Mouse (Mus musculus) intestine, embryonic 14.5 days (tissue): Measurements from ENCODE around the gene Syngr3. TPM values are rescaled to one million over a fixed set of nuclear protein-coding genes. Genes with fewer than 3 reads are reported as not detected.

ENCODE experiments used
- ATAC-seq: fragments of 200-750 bp; cut with Nextera tagmentation; replicated peaks from 2 replicates; pipeline ENCODE4 v1.8.0; 2017; ENCODE audit warnings: low read depth, moderate number of reproducible peaks, moderate TSS enrichment, moderate library complexity; ENCODE audit not compliant: low FRiP score, low TSS enrichment
- DNase-seq: peaks from one replicate; pipeline ENCODE4 v3.0.0-alpha.2; 2018; ENCODE audit warnings: low spot score
- H3K27ac ChIP-seq: fragments of 300-500 bp; sonication (generic); 2 replicates; pipeline ENCODE4 v1.5.1; 2014; ENCODE audit warnings: low read depth, mild to moderate bottlenecking, control low read depth
- H3K27me3 ChIP-seq: fragments of 300-500 bp; sonication (generic); replicated peaks from 2 replicates; pipeline ENCODE4 v1.6.1; 2014; ENCODE audit warnings: low read length, control low read depth; ENCODE audit not compliant: control insufficient read depth, insufficient read depth
- H3K36me3 ChIP-seq: fragments of 300-500 bp; sonication (generic); 2 replicates; pipeline ENCODE4 v1.6.1; 2014; ENCODE audit warnings: low read length, control low read depth; ENCODE audit not compliant: control insufficient read depth, insufficient read depth
- H3K4me1 ChIP-seq: fragments of 300-500 bp; sonication (generic); replicated peaks from 2 replicates; pipeline ENCODE4 v1.6.1; 2014; ENCODE audit warnings: low read length, control low read depth, mixed read lengths; ENCODE audit not compliant: control insufficient read depth, insufficient read depth
- H3K4me2 ChIP-seq: fragments of 300-500 bp; sonication (generic); 2 replicates; pipeline ENCODE4 v1.6.1; 2014; ENCODE audit warnings: low read length
- H3K4me3 ChIP-seq: fragments of 300-500 bp; sonication (generic); 2 replicates; pipeline ENCODE4 v1.5.1; 2014; ENCODE audit warnings: low read depth, low read length, control low read depth, mixed read lengths
- H3K9ac ChIP-seq: fragments of 300-500 bp; sonication (generic); 2 replicates; pipeline ENCODE4 v1.6.1; 2014; ENCODE audit warnings: mild to moderate bottlenecking, low read length
- H3K9me3 ChIP-seq: fragments of 300-500 bp; sonication (generic); 2 replicates; pipeline ENCODE4 v1.6.1; 2016; ENCODE audit warnings: low read length, control low read depth; ENCODE audit not compliant: control insufficient read depth
- WGBS: fragments of 180-500 bp; shearing (Covaris S2); extraction: QIAGEN DNeasy Blood & Tissue Kit; methylation state at CpG from one replicate; pipeline ENCODE4 v1.1.7; 2014; 5-methylcytosine and 5-hydroxymethylcytosine counted together
- polyA plus RNA-seq: library from polyadenylated mRNA; unstranded; fragments of >200 nt; fragmentation: Nextera tagmentation; extraction: Ambion mirVana; gene quantifications from 2 replicates; pipeline ENCODE4 v1.2.1, GENCODE M21; 2014

Syngr3 gene
- polyA plus RNA-seq, 1 experiment from 2014 or later, result 7.5 TPM

DNA sequence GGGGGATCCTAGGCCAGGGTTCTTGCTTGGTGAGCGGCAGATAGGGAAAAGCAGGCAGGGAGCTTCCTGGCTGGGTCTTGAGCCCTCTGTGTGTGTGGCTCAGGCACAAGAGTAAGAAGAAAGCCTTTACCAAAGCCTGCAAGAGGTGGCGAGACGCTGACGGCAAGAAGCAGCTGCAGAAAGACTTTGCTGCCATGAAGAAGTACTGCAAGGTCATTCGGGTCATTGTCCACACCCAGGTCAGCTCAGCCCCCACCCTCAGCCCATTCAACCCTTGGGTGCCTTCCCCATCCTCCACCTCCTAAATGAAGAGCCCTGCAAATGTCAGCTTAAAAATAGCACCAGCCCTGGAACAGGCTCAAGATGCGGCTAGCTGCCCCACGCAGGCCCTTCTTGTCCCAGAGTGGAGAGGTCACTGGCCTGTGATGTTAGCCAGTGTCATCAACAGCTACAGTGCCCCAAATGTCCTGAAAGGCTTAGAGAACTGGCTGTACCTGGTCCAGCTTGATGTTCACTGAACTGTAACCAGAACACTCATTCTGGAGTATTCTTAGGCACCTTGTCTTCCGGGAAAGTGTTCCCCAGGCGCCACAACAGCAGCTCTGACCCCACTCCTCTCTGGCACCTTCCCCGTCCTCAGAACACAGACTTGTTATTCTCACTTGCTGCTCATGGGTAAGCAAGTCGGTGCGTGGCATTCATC lies 42.6 kb upstream of the Syngr3 start:
- ATAC-seq, result no peak

GRCm38 (mm10) chr17:24730787-24731186 lies 41.0 kb upstream of the Syngr3 start:
- Histone ChIP-seq H3K27ac (no peak overlapping the region), H3K27me3 (no peaks in the 10 kb centered on the region), H3K36me3 (no peaks in the 10 kb centered on the region), H3K4me3 (no peak overlapping the region), H3K9me3 (no peaks in the 10 kb centered on the region), H3K4me1 (peaks cover under 1% of the 10 kb centered on the region; the same call in 1 of the 2 replicates), H3K9ac (no peak overlapping the region), H3K4me2 (no peak overlapping the region)
- no peak for ATAC-seq
- no peak for DNase-seq
- 80% methylated on average over 14 of the region's 14 CpGs for WGBS

More for the DNA sequence above, 42.6 kb upstream of the Syngr3 start:
- 82% methylated on average over 12 of the region's 12 CpGs for WGBS
- Histone ChIP-seq H3K9ac (no peak overlapping the region), H3K4me2 (no peak overlapping the region), H3K36me3 (no peaks in the 10 kb centered on the region), H3K9me3 (no peaks in the 10 kb centered on the region), H3K4me3 (no peak overlapping the region), H3K4me1 (peaks cover 4% of the 10 kb centered on the region; the same call in 1 of the 2 replicates), H3K27ac (no peak overlapping the region), H3K27me3 (no peaks in the 10 kb centered on the region)
- DNase-seq, result no peak

DNA sequence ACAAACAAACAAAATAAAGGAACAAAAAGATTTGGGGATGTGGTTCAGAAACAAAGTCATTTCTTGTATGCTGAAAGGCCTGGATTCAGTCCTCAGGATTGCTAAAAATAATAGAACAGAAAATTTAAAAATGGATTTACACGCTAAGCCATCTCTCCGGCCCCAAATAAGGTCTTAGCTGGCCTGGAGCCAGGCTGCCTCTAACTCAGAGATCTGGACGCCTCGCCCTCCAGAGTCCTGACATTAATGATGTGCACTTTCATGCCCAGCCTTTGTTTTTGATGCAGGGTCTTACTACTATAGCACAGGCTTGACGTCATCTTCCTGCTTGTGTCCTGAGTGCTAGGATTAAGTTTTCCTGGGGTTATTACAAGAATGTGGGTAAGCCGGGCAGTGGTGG lies 39.3 kb upstream of the Syngr3 start:
- DNase-seq, result no peak
- no peak overlapping the region for H3K9ac ChIP-seq
- no peak overlapping the region for H3K4me3 ChIP-seq
- no peaks in the 10 kb centered on the region for H3K36me3 ChIP-seq
- H3K27ac ChIP-seq, result no peak overlapping the region
- no peak overlapping the region for H3K4me2 ChIP-seq
- no peaks in the 10 kb centered on the region for H3K9me3 ChIP-seq
- ATAC-seq, result no peak
- no peaks in the 10 kb centered on the region for H3K27me3 ChIP-seq
- H3K4me1 ChIP-seq, result no peaks in the 10 kb centered on the region
- 66% methylated on average over 6 of the region's 6 CpGs for WGBS

DNA sequence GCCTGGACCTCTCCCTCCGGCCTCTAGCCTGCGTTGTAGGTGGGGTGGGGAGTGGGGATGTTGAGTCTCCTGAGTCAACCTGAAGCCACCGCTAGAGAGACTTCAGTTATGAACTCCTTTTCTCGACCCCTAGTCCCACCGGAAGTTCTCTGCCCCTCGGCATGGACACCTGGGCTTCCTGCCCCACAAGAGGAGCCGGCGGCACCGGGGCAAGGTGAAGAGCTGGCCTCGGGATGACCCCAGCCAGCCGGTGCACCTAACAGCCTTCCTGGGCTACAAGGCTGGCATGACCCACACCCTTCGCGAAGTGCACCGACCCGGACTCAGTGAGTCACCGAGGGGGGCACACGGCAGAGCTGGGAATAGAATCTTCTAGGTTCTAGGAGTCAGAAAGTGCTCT lies 38.4 kb upstream of the Syngr3 start:
- H3K27me3 ChIP-seq, result no peaks in the 10 kb centered on the region
- no peak for ATAC-seq
- 69% methylated on average over 17 of the region's 17 CpGs for WGBS

DNA sequence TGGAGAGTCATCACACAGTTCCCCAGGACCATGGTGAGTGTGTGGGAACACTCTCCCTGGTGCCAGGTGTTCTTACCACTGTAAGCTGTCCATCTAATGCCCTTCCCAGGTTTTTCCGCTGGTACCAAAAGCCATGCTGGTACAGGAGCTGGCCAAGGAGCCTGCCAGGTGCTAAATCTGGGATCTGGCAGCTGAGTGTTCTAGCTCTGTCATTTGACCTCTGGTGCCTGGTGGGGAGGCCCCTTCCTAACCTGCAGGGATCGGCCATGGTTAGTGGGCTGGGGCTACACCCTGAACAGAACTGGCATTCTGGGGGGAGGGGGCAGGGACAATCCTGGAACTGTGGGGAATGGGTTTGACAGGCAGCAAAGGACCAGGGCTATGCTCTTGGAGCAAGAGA lies 37.9 kb upstream of the Syngr3 start, which contains the start of gene Rpl3l:
Gene Rpl3l, plus strand, starts transcription at position 203 of the 400 bp plus-strand sequence.
- 70% methylated on average over 2 of the region's 2 CpGs for WGBS
- H3K27ac ChIP-seq, result no peak within 1 kb of the TSS
- peaks cover 8% of the 10 kb centered on the region; the same call in 1 of the 2 replicates for H3K4me1 ChIP-seq
- no peak within 1 kb of the TSS for H3K4me3 ChIP-seq
- ATAC-seq (no peak), DNase-seq (no peak)
- H3K4me2 ChIP-seq, result no peak within 1 kb of the TSS
- H3K9ac ChIP-seq, result no peak within 1 kb of the TSS
- no peaks in the 10 kb centered on the region for H3K9me3 ChIP-seq
- 0 out of 2 replicates have a peak, but pooled peaks cover under 1% of the 10 kb centered on the region for H3K36me3 ChIP-seq
- no peaks in the 10 kb centered on the region for H3K27me3 ChIP-seq

More for the DNA sequence above, 38.4 kb upstream of the Syngr3 start:
- Histone ChIP-seq H3K27ac (no peak overlapping the region), H3K4me1 (peaks cover 3% of the 10 kb centered on the region; the same call in 1 of the 2 replicates), H3K9me3 (no peaks in the 10 kb centered on the region), H3K4me3 (no peak overlapping the region), H3K36me3 (no peaks in the 10 kb centered on the region), H3K4me2 (no peak overlapping the region), H3K9ac (no peak overlapping the region)
- no peak for DNase-seq

GRCm38 (mm10) chr17:24725637-24726390 lies 36.1 kb upstream of the Syngr3 start:
- Histone ChIP-seq H3K4me3 (no peak overlapping the region), H3K36me3 (peaks cover 16% of the 10 kb centered on the region), H3K9ac (no peak overlapping the region), H3K27ac (no peak overlapping the region), H3K27me3 (no peaks in the 10 kb centered on the region), H3K4me1 (peaks cover 23% of the 10 kb centered on the region), H3K9me3 (no peaks in the 10 kb centered on the region), H3K4me2 (no peak overlapping the region)
- DNase-seq (no peak), ATAC-seq (no peak)
- whole genome bisulfite sequencing, result 65% methylated on average over 3 of the region's 3 CpGs

DNA sequence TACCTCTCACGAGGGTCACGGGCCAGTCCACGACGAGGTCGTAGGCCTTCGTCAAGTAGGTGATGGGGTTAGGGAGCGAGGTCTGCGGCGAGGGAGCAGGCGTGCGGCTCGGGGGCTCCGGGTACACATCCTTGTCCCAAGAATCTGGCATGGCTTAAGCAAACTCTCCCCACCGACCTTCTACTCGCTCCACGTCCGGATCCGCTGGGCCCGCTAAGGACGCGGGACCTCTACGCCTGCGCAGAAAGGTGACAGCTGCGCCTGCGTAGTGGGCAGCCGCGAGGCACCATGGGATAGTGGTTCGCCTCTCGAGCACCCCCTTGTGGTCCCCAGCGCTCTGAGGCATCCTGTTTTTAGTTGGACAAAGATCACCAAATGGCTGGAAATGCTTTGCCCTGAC lies 34.4 kb upstream of the Syngr3 start, which contains the start of gene Ndufb10:
Gene Ndufb10, minus strand, starts transcription at position 295 of the 400 bp plus-strand sequence.
- under 1% methylated on average over 30 of the region's 30 CpGs for WGBS
- Histone ChIP-seq H3K9me3 (no peaks in the 10 kb centered on the region), H3K4me2 (peak within 1 kb of the TSS; percentile 67), H3K27me3 (no peaks in the 10 kb centered on the region), H3K4me1 (peaks cover 23% of the 10 kb centered on the region), H3K27ac (peak within 1 kb of the TSS; percentile 62), H3K36me3 (peaks cover 18% of the 10 kb centered on the region), H3K4me3 (peak within 1 kb of the TSS; percentile 70), H3K9ac (peak within 1 kb of the TSS; percentile 72)
- DNase-seq (peak; percentile 99), ATAC-seq (peak; percentile 48)

GRCm38 (mm10) chr17:24723881-24724180 lies 34.1 kb upstream of the Syngr3 start:
- DNase-seq, result no peak
- WGBS, result under 1% methylated on average over 15 of the region's 15 CpGs
- no peaks in the 10 kb centered on the region for H3K9me3 ChIP-seq
- peaks cover 23% of the 10 kb centered on the region for H3K4me1 ChIP-seq
- no peaks in the 10 kb centered on the region for H3K27me3 ChIP-seq
- ATAC-seq, result no peak
- H3K4me2 ChIP-seq, result peak overlapping the region; percentile 67
- H3K9ac ChIP-seq, result peak overlapping the region; percentile 72
- peak overlapping the region; percentile 62 for H3K27ac ChIP-seq
- peaks cover 18% of the 10 kb centered on the region for H3K36me3 ChIP-seq
- peak overlapping the region; percentile 70 for H3K4me3 ChIP-seq
